Mouse (Mus musculus) yolk sac, embryonic 10.5 days (tissue): ENCODE measurements around the gene Scp2.
"Not testable (repeated sequence)": the region's sequence is repeated elsewhere in the genome, so short reads cannot be mapped to it uniquely, and the experiment has no call there.

Source experiments
- DNase-seq: peaks from one replicate; pipeline ENCODE4 v3.0.0-alpha.2; 2017; ENCODE audit warnings: low spot score

Scp2 gene

GRCm38 (mm10) chr4:108144880-108145279, at the start of gene Scp2:
Gene Scp2 (minus strand): TSS chr4:108144998.
- peak; percentile 44 for DNase-seq

GRCm38 (mm10) chr4:108192821-108193323, 48.1 kb upstream of the Scp2 start:
- DNase-seq: no peak

- no peak for DNase-seq
Observed at GRCm38 (mm10) chr4:108182278-108182677, 37.5 kb upstream of the Scp2 start.

- no peak for DNase-seq
Observed at GRCm38 (mm10) chr4:108168056-108168455, 23.3 kb upstream of the Scp2 start.

GRCm38 (mm10) chr4:108166874-108167273, 22.1 kb upstream of the Scp2 start:
- no peak for DNase-seq

- DNase-seq: peak; percentile 72
Observed at GRCm38 (mm10) chr4:108165152-108165895, 20.5 kb upstream of the Scp2 start, which contains the start of gene Echdc2. Gene Echdc2 (plus strand): TSS chr4:108165437.

- DNase-seq: peak; percentile 22
Observed at GRCm38 (mm10) chr4:108163291-108163690, 18.5 kb upstream of the Scp2 start.

GRCm38 (mm10) chr4:108161936-108162335, 17.1 kb upstream of the Scp2 start:
- no peak for DNase-seq

GRCm38 (mm10) chr4:108155141-108155540, 10.3 kb upstream of the Scp2 start:
- not testable (repeated sequence) for DNase-seq

GRCm38 (mm10) chr4:108145554-108145953, 756 bp upstream of the Scp2 start:
- DNase-seq: not testable (repeated sequence)

GRCm38 (mm10) chr4:108143778-108144177, 1.0 kb downstream of the Scp2 start:
- DNase-seq: peak; percentile 27

- not testable (repeated sequence) for DNase-seq
Observed at GRCm38 (mm10) chr4:108143178-108143577, 1.6 kb downstream of the Scp2 start.

- DNase-seq: no peak
Observed at GRCm38 (mm10) chr4:108136938-108137337, 7.9 kb downstream of the Scp2 start.

GRCm38 (mm10) chr4:108130452-108130851, 14.3 kb downstream of the Scp2 start:
- DNase-seq: no peak

GRCm38 (mm10) chr4:108128339-108128738, 16.5 kb downstream of the Scp2 start:
- no peak for DNase-seq

GRCm38 (mm10) chr4:108127516-108127915, 17.3 kb downstream of the Scp2 start:
- DNase-seq: no peak

- DNase-seq: no peak
Observed at GRCm38 (mm10) chr4:108126260-108126659, 18.5 kb downstream of the Scp2 start.

- DNase-seq: no peak
Observed at GRCm38 (mm10) chr4:108124104-108124503, 20.7 kb downstream of the Scp2 start.

GRCm38 (mm10) chr4:108117924-108118876, 26.6 kb downstream of the Scp2 start:
- peak; percentile 90 for DNase-seq

- no peak for DNase-seq
Observed at GRCm38 (mm10) chr4:108117488-108117887, 27.3 kb downstream of the Scp2 start.

GRCm38 (mm10) chr4:108116466-108116865, 28.3 kb downstream of the Scp2 start:
- no peak for DNase-seq

- DNase-seq: no peak
Observed at GRCm38 (mm10) chr4:108110706-108111105, 34.1 kb downstream of the Scp2 start.

- no peak for DNase-seq
Observed at GRCm38 (mm10) chr4:108109728-108110127, 35.1 kb downstream of the Scp2 start.
